Mouse (Mus musculus): Measurements from ENCODE around the gene BC049715. TPM values are rescaled to one million over a fixed set of nuclear protein-coding genes. Genes with fewer than 3 reads are reported as not detected.
A peak's percentile ranks its signal among the peaks of the same experiment; 100 is the strongest.
"Not testable (repeated sequence)": the region's sequence is repeated elsewhere in the genome, so short reads cannot be mapped to it uniquely, and the experiment has no call there.

Gene BC049715
- polyA plus RNA-seq, 1 experiment from 2014 or later, result 2.1 TPM

DNA sequence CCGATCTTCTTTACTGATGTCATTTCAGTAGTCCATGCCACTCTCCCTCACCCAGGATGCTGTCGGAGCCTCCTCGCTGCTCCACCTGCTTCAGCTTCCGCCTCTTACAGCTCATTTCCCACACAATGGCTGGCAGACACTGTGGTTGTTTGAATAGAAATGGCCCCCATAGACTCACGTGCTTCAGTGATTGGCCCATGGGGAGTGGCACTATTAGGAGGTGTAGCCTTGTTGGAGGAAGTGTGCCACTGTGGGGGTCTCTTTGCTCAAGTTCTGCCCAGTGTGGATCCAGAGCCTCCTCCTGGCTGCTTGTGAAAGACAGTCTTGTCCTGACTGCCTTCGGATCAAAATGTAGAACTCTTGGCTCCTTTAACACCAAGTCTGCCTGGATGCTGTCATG, 31.6 kb upstream of the BC049715 start:
- Histone ChIP-seq H3K4me2 (no peak overlapping the region), H3K4me3 (ENCODE audit: low read depth, low read length) (no peak overlapping the region), H3K9ac (ENCODE audit: low read depth, low read length) (no peak overlapping the region), H3K27ac (ENCODE audit: low read depth, low read length) (no peak overlapping the region), H3K9me3 (replicated peaks; ENCODE audit: control insufficient read depth, low read length) (no peaks in the 10 kb centered on the region), H3K36me3 (ENCODE audit: control insufficient read depth, insufficient read depth, low read length) (no peaks in the 10 kb centered on the region), H3K4me1 (ENCODE audit: control insufficient read depth, insufficient read depth, low read length) (no peaks in the 10 kb centered on the region), H3K27me3 (ENCODE audit: control insufficient read depth, insufficient read depth, low read length) (no peaks in the 10 kb centered on the region)
- ATAC-seq (replicated peaks; ENCODE audit: insufficient number of reproducible peaks, low FRiP score, low TSS enrichment), result no peak
- 64% methylated on average over 6 of the region's 6 CpGs for WGBS (ENCODE audit: insufficient replicate concordance)

DNA sequence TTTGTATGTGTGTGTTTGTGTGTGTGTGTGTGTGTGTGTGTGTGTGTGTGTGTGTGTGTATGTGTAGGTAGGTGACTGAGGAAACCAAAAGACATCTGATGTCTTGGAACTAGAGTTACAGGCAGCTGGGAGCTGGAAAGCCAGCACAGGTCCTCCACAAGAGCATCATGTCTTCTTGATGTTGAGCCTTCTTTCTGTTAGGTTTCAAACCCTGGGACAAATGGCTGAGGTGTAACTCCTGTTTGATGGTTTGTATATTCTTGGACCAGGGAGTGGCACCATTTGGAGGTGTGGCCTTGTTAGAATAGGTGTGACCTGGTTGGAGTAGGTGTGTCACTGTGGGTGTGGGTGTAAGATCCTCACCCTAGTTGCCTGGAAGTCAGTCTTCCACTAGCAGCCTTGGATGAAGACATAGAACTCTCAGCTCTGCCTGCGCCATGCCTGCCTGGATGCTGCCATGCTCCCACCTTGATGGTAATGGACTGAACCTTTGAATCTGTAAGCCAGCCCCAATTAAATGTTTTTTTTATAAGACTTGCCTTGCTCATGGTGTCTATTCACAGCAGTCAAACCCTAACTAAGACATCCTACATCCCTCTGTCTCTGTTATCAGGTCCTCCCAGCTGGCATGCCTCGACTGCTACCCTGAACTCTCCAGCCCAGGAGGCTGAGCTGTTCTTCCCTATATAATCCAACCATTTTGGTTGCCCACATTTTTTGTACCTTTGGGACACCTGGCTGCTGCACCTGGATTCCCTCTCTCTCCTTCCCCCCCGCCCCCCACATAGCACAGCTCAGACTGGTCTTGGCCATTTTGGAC, 29.3 kb upstream of the BC049715 start:
- not testable (repeated sequence) for H3K9me3 ChIP-seq (replicated peaks; ENCODE audit: control insufficient read depth, low read length); H3K4me3 ChIP-seq (ENCODE audit: low read depth, low read length); H3K9ac ChIP-seq (ENCODE audit: low read depth, low read length); ATAC-seq (replicated peaks; ENCODE audit: insufficient number of reproducible peaks, low FRiP score, low TSS enrichment); H3K27me3 ChIP-seq (ENCODE audit: control insufficient read depth, insufficient read depth, low read length); H3K36me3 ChIP-seq (ENCODE audit: control insufficient read depth, insufficient read depth, low read length); H3K4me1 ChIP-seq (ENCODE audit: control insufficient read depth, insufficient read depth, low read length); H3K27ac ChIP-seq (ENCODE audit: low read depth, low read length)
- 0 out of 2 replicates have a peak overlapping the region, but pooled peaks have one; percentile 9 for H3K4me2 ChIP-seq
- WGBS (ENCODE audit: insufficient replicate concordance), result 73% methylated on average over 3 of the region's 3 CpGs

DNA sequence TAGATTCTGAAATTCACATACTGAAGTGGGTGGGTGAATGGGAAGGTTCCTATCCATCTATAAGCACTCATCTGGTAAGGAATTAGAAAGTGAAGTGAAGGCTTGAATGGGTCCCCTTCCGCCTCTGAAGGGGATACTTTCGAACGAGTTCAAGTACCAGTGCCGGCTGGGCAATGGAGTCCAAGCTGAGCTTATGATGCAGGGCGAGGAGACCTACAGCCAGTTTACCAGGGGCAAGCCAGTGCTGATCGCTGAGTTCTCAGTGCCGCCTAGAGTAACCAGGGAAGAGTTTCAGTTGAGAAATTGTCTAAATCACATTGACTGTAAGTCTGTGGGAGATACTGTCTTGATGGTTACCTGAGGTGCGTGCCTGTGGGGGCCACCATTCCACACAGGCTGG, 26.7 kb upstream of the BC049715 start:
- ATAC-seq (replicated peaks; ENCODE audit: insufficient number of reproducible peaks, low FRiP score, low TSS enrichment), result no peak
- Histone ChIP-seq H3K36me3 (ENCODE audit: control insufficient read depth, insufficient read depth, low read length) (no peaks in the 10 kb centered on the region), H3K27me3 (ENCODE audit: control insufficient read depth, insufficient read depth, low read length) (no peaks in the 10 kb centered on the region), H3K9ac (ENCODE audit: low read depth, low read length) (no peak overlapping the region), H3K9me3 (replicated peaks; ENCODE audit: control insufficient read depth, low read length) (no peaks in the 10 kb centered on the region), H3K27ac (ENCODE audit: low read depth, low read length) (no peak overlapping the region), H3K4me2 (no peak overlapping the region), H3K4me1 (ENCODE audit: control insufficient read depth, insufficient read depth, low read length) (peaks cover 3% of the 10 kb centered on the region), H3K4me3 (ENCODE audit: low read depth, low read length) (no peak overlapping the region)
- 85% methylated on average over 8 of the region's 8 CpGs for WGBS (ENCODE audit: insufficient replicate concordance)

DNA sequence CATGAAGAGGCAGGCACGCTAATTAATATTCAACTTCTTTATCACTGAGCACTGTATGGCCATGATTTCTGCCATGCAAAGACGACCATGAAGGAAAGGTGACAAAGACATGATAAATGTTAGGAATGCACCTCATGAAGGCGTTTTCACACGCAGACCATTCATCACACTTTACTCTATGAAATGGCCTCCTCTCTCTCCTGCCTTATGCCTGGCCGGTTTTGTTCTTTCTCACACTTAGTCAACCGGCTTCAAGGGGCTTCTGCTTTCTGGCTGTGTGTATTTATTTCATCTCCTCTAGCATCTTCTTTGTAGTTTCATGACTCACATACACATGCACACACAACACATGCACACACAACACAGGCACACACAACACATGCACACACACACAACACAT, 26.2 kb upstream of the BC049715 start:
- Histone ChIP-seq H3K4me3 (ENCODE audit: low read depth, low read length) (no peak overlapping the region), H3K27me3 (ENCODE audit: control insufficient read depth, insufficient read depth, low read length) (no peaks in the 10 kb centered on the region), H3K9ac (ENCODE audit: low read depth, low read length) (no peak overlapping the region), H3K4me1 (ENCODE audit: control insufficient read depth, insufficient read depth, low read length) (peaks cover 3% of the 10 kb centered on the region), H3K9me3 (replicated peaks; ENCODE audit: control insufficient read depth, low read length) (no peaks in the 10 kb centered on the region), H3K27ac (ENCODE audit: low read depth, low read length) (no peak overlapping the region), H3K36me3 (ENCODE audit: control insufficient read depth, insufficient read depth, low read length) (no peaks in the 10 kb centered on the region), H3K4me2 (no peak overlapping the region)
- WGBS (ENCODE audit: insufficient replicate concordance), result 76% methylated on average over 6 of the region's 6 CpGs
- ATAC-seq (replicated peaks; ENCODE audit: insufficient number of reproducible peaks, low FRiP score, low TSS enrichment), result no peak

DNA sequence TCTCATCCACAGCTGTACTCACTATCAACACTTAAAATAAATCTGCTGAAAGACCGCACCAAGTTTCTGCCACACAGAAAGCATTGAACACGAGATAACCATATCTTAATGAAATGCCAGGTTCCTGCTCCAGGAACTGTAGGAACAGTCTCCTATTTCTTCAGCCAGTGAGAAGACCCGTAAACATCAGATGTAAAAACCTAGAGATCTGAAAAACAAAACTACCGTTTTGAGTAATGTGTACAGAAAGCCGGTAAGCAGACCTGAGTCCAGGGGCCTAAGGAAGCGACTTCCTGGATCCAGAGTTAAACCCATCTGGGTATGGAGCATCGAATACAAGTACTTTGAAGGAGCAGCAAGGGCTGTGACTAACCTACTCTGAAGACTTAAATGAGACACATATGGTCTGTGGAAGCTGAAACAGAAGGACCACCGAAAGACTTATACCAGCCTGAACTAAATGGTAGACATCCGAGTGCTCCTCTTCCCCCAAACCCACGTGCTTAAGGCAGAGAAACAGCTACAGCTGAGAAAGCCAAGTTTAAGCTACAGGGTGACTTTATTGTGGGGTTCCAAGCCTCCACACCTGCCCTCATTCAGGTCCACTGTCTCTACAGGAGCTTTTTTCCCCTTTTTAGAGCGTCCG, 24.2 kb upstream of the BC049715 start:
- ATAC-seq (replicated peaks; ENCODE audit: insufficient number of reproducible peaks, low FRiP score, low TSS enrichment), result no peak
- Histone ChIP-seq H3K9ac (ENCODE audit: low read depth, low read length) (peak overlapping the region; percentile 99), H3K9me3 (replicated peaks; ENCODE audit: control insufficient read depth, low read length) (no peaks in the 10 kb centered on the region), H3K4me1 (ENCODE audit: control insufficient read depth, insufficient read depth, low read length) (peaks cover 3% of the 10 kb centered on the region), H3K4me2 (peak overlapping the region; percentile 95), H3K4me3 (ENCODE audit: low read depth, low read length) (peak overlapping the region; percentile 75), H3K36me3 (ENCODE audit: control insufficient read depth, insufficient read depth, low read length) (no peaks in the 10 kb centered on the region), H3K27ac (ENCODE audit: low read depth, low read length) (peak overlapping the region; percentile 100), H3K27me3 (ENCODE audit: control insufficient read depth, insufficient read depth, low read length) (no peaks in the 10 kb centered on the region)
- WGBS (ENCODE audit: insufficient replicate concordance), result 11% methylated on average over 12 of the region's 12 CpGs

DNA sequence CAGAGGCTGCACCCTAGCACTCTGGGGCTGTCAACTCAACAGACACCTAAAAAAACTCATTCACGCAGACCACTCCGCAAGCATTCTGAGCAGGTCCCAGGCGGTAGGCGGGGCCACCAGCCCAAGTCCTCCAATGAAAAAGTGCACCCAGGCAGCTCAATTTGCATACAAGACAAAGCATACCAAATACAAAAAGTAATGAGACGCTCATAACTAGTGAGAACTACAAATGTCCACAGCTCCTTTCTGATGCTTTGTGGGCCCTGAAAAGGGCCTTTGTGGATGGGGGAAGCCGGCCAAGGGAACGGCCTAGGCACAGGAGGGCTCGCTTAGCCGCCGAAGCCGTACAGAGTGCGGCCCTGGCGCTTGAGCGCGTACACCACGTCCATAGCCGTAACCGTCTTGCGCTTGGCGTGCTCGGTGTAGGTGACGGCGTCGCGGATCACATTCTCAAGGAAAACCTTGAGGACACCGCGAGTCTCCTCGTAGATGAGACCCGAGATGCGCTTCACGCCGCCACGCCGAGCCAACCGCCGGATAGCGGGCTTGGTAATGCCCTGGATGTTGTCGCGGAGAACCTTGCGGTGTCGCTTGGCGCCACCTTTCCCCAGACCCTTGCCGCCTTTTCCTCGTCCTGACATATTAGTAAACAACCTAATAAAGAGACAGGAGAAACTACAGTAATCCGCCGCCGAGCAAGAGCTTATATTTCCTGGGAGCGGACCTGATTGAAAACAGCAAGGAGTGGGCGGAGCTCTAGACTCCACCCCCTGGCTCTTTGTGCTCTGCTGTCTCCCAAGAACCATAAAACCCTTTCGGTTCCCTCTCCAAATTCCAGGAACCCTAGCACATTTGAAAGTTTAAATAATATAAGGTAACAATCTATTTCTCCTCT, 23.4 kb upstream of the BC049715 start, which contains the start of gene Hist4h4:
Hist4h4 (minus strand) TSS at position 677 of the 895 bp plus-strand sequence.
- H3K4me2 ChIP-seq, result peak within 1 kb of the TSS; percentile 95
- peaks cover 3% of the 10 kb centered on the region for H3K4me1 ChIP-seq (ENCODE audit: control insufficient read depth, insufficient read depth, low read length)
- no peaks in the 10 kb centered on the region for H3K36me3 ChIP-seq (ENCODE audit: control insufficient read depth, insufficient read depth, low read length)
- H3K27me3 ChIP-seq (ENCODE audit: control insufficient read depth, insufficient read depth, low read length), result no peaks in the 10 kb centered on the region
- peak within 1 kb of the TSS; percentile 99 for H3K9ac ChIP-seq (ENCODE audit: low read depth, low read length)
- peak within 1 kb of the TSS; percentile 75 for H3K4me3 ChIP-seq (ENCODE audit: low read depth, low read length)
- H3K27ac ChIP-seq (ENCODE audit: low read depth, low read length), result peak within 1 kb of the TSS; percentile 100
- WGBS (ENCODE audit: insufficient replicate concordance), result under 1% methylated on average over 50 of the region's 50 CpGs
- H3K9me3 ChIP-seq (replicated peaks; ENCODE audit: control insufficient read depth, low read length), result no peaks in the 10 kb centered on the region
- ATAC-seq (replicated peaks; ENCODE audit: insufficient number of reproducible peaks, low FRiP score, low TSS enrichment), result peak; percentile 73

DNA sequence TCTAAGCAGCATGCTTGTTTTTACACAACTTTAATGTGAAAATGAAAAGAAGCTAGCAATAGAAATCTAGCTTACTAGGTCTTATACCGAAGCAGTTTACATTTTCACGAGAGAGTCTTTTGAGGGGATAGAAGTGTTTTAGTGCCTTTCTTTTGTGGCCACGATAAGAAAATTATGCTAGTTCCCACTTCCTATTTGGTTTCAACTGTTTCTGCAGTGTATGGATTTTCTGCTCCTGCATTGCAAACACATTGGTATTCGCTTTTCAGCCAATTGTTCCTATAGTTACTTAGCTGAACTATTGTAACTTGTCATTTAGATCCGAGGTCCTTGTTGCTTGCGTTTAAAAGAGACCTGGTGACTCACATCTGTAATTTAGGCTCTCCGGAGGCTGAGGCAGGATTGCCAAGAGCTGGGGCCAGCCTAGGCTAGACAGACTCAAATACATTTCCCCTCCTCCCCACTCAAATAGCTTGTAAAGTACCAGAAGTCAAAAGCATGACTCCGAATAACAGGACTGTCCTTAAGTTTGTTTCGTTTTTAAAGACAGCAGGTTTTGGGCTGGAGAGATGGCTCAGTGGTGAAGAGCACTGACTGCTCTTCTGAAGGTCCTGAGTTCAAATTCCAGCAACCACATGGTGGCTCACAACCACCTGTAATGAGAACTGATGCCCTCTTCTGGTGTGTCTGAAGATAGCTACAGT, 22.6 kb upstream of the BC049715 start:
- Histone ChIP-seq H3K36me3 (ENCODE audit: control insufficient read depth, insufficient read depth, low read length) (no peaks in the 10 kb centered on the region), H3K4me2 (peak overlapping the region; percentile 95), H3K9me3 (replicated peaks; ENCODE audit: control insufficient read depth, low read length) (no peaks in the 10 kb centered on the region), H3K27me3 (ENCODE audit: control insufficient read depth, insufficient read depth, low read length) (no peaks in the 10 kb centered on the region), H3K9ac (ENCODE audit: low read depth, low read length) (peak overlapping the region; percentile 99), H3K4me3 (ENCODE audit: low read depth, low read length) (peak overlapping the region; percentile 75), H3K27ac (ENCODE audit: low read depth, low read length) (peak overlapping the region; percentile 100), H3K4me1 (ENCODE audit: control insufficient read depth, insufficient read depth, low read length) (peaks cover 11% of the 10 kb centered on the region)
- no peak for ATAC-seq (replicated peaks; ENCODE audit: insufficient number of reproducible peaks, low FRiP score, low TSS enrichment)
- 32% methylated on average over 9 of the region's 9 CpGs for WGBS (ENCODE audit: insufficient replicate concordance)

DNA sequence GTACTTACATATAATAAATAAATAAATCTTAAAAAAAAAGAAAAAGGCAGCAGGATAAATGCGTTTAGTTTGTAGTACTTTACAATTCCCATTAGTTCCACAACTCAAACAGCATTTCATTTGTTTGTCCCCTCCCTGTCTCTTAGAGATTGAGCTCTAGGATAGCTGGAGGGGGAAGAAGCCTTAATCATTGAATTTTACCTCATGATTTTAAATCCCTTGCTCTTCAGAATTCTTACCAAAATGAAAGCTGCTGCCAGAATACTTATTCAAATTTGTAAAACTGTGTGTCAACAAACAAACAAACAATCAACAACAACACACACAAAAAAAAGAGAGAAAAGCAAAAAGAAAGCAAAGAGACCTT, 22.0 kb upstream of the BC049715 start:
- Histone ChIP-seq H3K36me3 (ENCODE audit: control insufficient read depth, insufficient read depth, low read length) (no peaks in the 10 kb centered on the region), H3K4me3 (ENCODE audit: low read depth, low read length) (no peak overlapping the region), H3K27me3 (ENCODE audit: control insufficient read depth, insufficient read depth, low read length) (no peaks in the 10 kb centered on the region), H3K4me1 (ENCODE audit: control insufficient read depth, insufficient read depth, low read length) (peaks cover 12% of the 10 kb centered on the region), H3K27ac (ENCODE audit: low read depth, low read length) (0 out of 2 replicates have a peak overlapping the region, but pooled peaks have one; percentile 100), H3K9ac (ENCODE audit: low read depth, low read length) (no peak overlapping the region), H3K9me3 (replicated peaks; ENCODE audit: control insufficient read depth, low read length) (no peaks in the 10 kb centered on the region), H3K4me2 (no peak overlapping the region)
- WGBS (ENCODE audit: insufficient replicate concordance), result 88% methylated on average over 1 of the region's 1 CpGs
- no peak for ATAC-seq (replicated peaks; ENCODE audit: insufficient number of reproducible peaks, low FRiP score, low TSS enrichment)
